Mouse (Mus musculus): ENCODE measurements around the gene Gtf3c5.

Gene Gtf3c5

GRCm38 (mm10) chr2:28583651-28584050 is at the start of gene Gtf3c5:
TSS of gene Gtf3c5 (minus strand) at chr2:28583751.
- POLR2A ChIA-PET, result interaction anchor here (0.5 to 3.3 kb wide), 53 partner anchors 9 to 674 kb away, joined by 3 to 24 read pairs (median 5); partner anchors contain the start of genes Ralgds (in 3 of the 4), Tsc1 (in 2 of the 4), Ddx31 (in 1 of the 4) and Gfi1b (in 1 of the 4)
- CTCF ChIA-PET, result interaction anchor here (0.6 to 2.8 kb wide), 39 partner anchors 9 to 469 kb away, joined by 3 to 23 read pairs (median 5); partner anchors contain the start of genes Gfi1b (in 3 of the 4), Mrps2 (in 1 of the 4), Ppp1r26 (in 1 of the 4) and Ralgds (in 1 of the 4)

- CTCF ChIA-PET, result interaction anchor here in 2 of 4 experiments (1.0 to 1.1 kb wide), 2 partner anchors 41 to 107 kb away, joined by 3 to 6 read pairs; no protein-coding TSS in a partner anchor
- POLR2A ChIA-PET, result interaction anchor here in 1 of 4 experiments (2.0 kb wide), 1 partner anchor 8 kb away, joined by 8 read pairs; the partner anchor contains the start of gene Tsc1
These were observed 49.6 kb upstream of the Gtf3c5 start for GRCm38 (mm10) chr2:28633136-28633535.

- CTCF ChIA-PET, result interaction anchor here in 2 of 4 experiments (0.7 to 3.3 kb wide), 7 partner anchors 16 to 329 kb away, joined by 3 to 10 read pairs (median 5); no protein-coding TSS in a partner anchor
- POLR2A ChIA-PET, result interaction anchor here in 3 of 4 experiments (0.6 to 2.0 kb wide), 4 partner anchors 8 to 378 kb away, joined by 3 to 8 read pairs (median 4); partner anchors contain the start of gene Tsc1 (in 1 of the 3)
These were observed 49.1 kb upstream of the Gtf3c5 start for GRCm38 (mm10) chr2:28632626-28633025.

GRCm38 (mm10) chr2:28629911-28630381 is 46.4 kb upstream of the Gtf3c5 start:
- POLR2A ChIA-PET, result interaction anchor here in 2 of 4 experiments (0.6 to 1.3 kb wide), 2 partner anchors 47 to 524 kb away, joined by 3 read pairs; partner anchors contain the start of gene Gtf3c5 (in 1 of the 2)
- CTCF ChIA-PET, result interaction anchor here in 2 of 4 experiments (1.1 to 3.3 kb wide), 3 partner anchors 10 to 113 kb away, joined by 3 to 10 read pairs (median 4); no protein-coding TSS in a partner anchor

- POLR2A ChIA-PET, result interaction anchor here in 1 of 4 experiments (0.8 kb wide), 1 partner anchor 13 kb away, joined by 3 read pairs; the partner anchor contains the start of gene Tsc1
- CTCF ChIA-PET, result interaction anchor here in 3 of 4 experiments (0.6 to 1.8 kb wide), 15 partner anchors 8 to 288 kb away, joined by 3 to 10 read pairs (median 4); partner anchors contain the start of gene Gtf3c5 (in 1 of the 3)
These were observed 44.5 kb upstream of the Gtf3c5 start for GRCm38 (mm10) chr2:28628053-28628452.

GRCm38 (mm10) chr2:28626038-28626437 is 42.5 kb upstream of the Gtf3c5 start:
- POLR2A ChIA-PET, result interaction anchor here in 2 of 4 experiments (0.9 to 3.8 kb wide), 9 partner anchors 10 to 43 kb away, joined by 3 to 27 read pairs (median 6); partner anchors contain the start of genes Gtf3c5 (in 2 of the 2) and Tsc1 (in 2 of the 2)
- CTCF ChIA-PET, result interaction anchor here (0.7 to 3.1 kb wide), 17 partner anchors 10 to 568 kb away, joined by 3 to 14 read pairs (median 5); partner anchors contain the start of gene Tsc1 (in 1 of the 4)

- CTCF ChIA-PET, result interaction anchor here (0.6 to 3.1 kb wide), 20 partner anchors 9 to 131 kb away, joined by 3 to 14 read pairs (median 6); partner anchors contain the start of gene Tsc1 (in 1 of the 4)
- POLR2A ChIA-PET, result interaction anchor here (0.5 to 3.8 kb wide), 6 partner anchors 9 to 42 kb away, joined by 4 to 27 read pairs (median 8); partner anchors contain the start of genes Tsc1 (in 4 of the 4) and Gtf3c5 (in 1 of the 4)
These were observed 41.3 kb upstream of the Gtf3c5 start for GRCm38 (mm10) chr2:28624870-28625269.

GRCm38 (mm10) chr2:28622521-28623124 is 39.1 kb upstream of the Gtf3c5 start:
- ChIA-PET POLR2A (interaction anchor here in 3 of 4 experiments (0.7 to 3.2 kb wide), 9 partner anchors 15 to 114 kb away, joined by 3 to 10 read pairs (median 7); partner anchors contain the start of genes Tsc1 (in 2 of the 3) and Gtf3c5 (in 1 of the 3)), CTCF (interaction anchor here (0.5 to 3.3 kb wide), 55 partner anchors 9 to 1205 kb away, joined by 3 to 32 read pairs (median 4); partner anchors contain the start of genes Gtf3c5 (in 3 of the 4) and Ralgds (in 1 of the 4))

- CTCF ChIA-PET, result interaction anchor here (0.5 to 3.3 kb wide), 58 partner anchors 8 to 1980 kb away, joined by 3 to 28 read pairs (median 4); partner anchors contain the start of genes Gtf3c5 (in 3 of the 4) and Ppp1r26 (in 1 of the 4)
- POLR2A ChIA-PET, result interaction anchor here in 3 of 4 experiments (0.5 to 3.2 kb wide), 19 partner anchors 14 to 1145 kb away, joined by 3 to 10 read pairs (median 4); partner anchors contain the start of genes Tsc1 (in 2 of the 3) and Gtf3c5 (in 1 of the 3)
These were observed 38.2 kb upstream of the Gtf3c5 start, which contains the start of gene Gfi1b for GRCm38 (mm10) chr2:28621664-28622171. TSS of gene Gfi1b (minus strand) at chr2:28621982.

- ChIA-PET POLR2A (interaction anchor here in 3 of 4 experiments (0.7 to 3.2 kb wide), 10 partner anchors 14 to 343 kb away, joined by 3 to 10 read pairs (median 4); partner anchors contain the start of genes Gtf3c5 (in 1 of the 3) and Tsc1 (in 1 of the 3)), CTCF (interaction anchor here (0.6 to 3.3 kb wide), 25 partner anchors 9 to 577 kb away, joined by 3 to 28 read pairs (median 7); partner anchors contain the start of genes Gtf3c5 (in 3 of the 4) and Ppp1r26 (in 1 of the 4))
These were observed 37.6 kb upstream of the Gtf3c5 start for GRCm38 (mm10) chr2:28621111-28621510.

- ChIA-PET POLR2A (interaction anchor here in 2 of 4 experiments (0.7 to 0.8 kb wide), 3 partner anchors 23 to 1681 kb away, joined by 4 read pairs; no protein-coding TSS in a partner anchor), CTCF (interaction anchor here (0.6 to 3.3 kb wide), 6 partner anchors 8 to 167 kb away, joined by 3 to 28 read pairs (median 9); no protein-coding TSS in a partner anchor)
These were observed 37.0 kb upstream of the Gtf3c5 start for GRCm38 (mm10) chr2:28620522-28620921.

- ChIA-PET CTCF (interaction anchor here in 1 of 4 experiments (0.9 to 4.1 kb wide), 4 partner anchors 9 to 22 kb away, joined by 3 to 25 read pairs (median 4); partner anchors contain the start of gene Tsc1), POLR2A (interaction anchor here in 2 of 4 experiments (0.7 to 1.6 kb wide), 4 partner anchors 12 to 37 kb away, joined by 3 to 4 read pairs (median 3); no protein-coding TSS in a partner anchor)
These were observed 35.8 kb upstream of the Gtf3c5 start for GRCm38 (mm10) chr2:28619369-28619768.

- ChIA-PET CTCF (interaction anchor here (0.6 to 4.1 kb wide), 7 partner anchors 12 to 403 kb away, joined by 3 to 27 read pairs (median 4); partner anchors contain the start of gene Tsc1 (in 1 of the 4)), POLR2A (interaction anchor here in 2 of 4 experiments (0.7 to 1.6 kb wide), 4 partner anchors 12 to 37 kb away, joined by 3 to 4 read pairs (median 3); no protein-coding TSS in a partner anchor)
These were observed 35.3 kb upstream of the Gtf3c5 start for GRCm38 (mm10) chr2:28618777-28619336.

GRCm38 (mm10) chr2:28617498-28618486 is 34.2 kb upstream of the Gtf3c5 start:
- CTCF ChIA-PET, result interaction anchor here (0.6 to 4.1 kb wide), 24 partner anchors 10 to 404 kb away, joined by 3 to 31 read pairs (median 6); partner anchors contain the start of genes Gtf3c5 (in 1 of the 4) and Tsc1 (in 1 of the 4)

GRCm38 (mm10) chr2:28616874-28617273 is 33.3 kb upstream of the Gtf3c5 start:
- ChIA-PET POLR2A (interaction anchor here in 3 of 4 experiments (0.7 to 2.5 kb wide), 7 partner anchors 9 to 34 kb away, joined by 3 to 9 read pairs (median 6); partner anchors contain the start of gene Gtf3c5 (in 2 of the 3)), CTCF (interaction anchor here (0.6 to 4.1 kb wide), 33 partner anchors 8 to 449 kb away, joined by 3 to 31 read pairs (median 5); partner anchors contain the start of genes Gtf3c5 (in 2 of the 4) and Tsc1 (in 2 of the 4))

More at GRCm38 (mm10) chr2:28617498-28618486, 34.2 kb upstream of the Gtf3c5 start:
- POLR2A ChIA-PET, result interaction anchor here in 3 of 4 experiments (0.6 to 2.5 kb wide), 6 partner anchors 11 to 102 kb away, joined by 3 to 9 read pairs (median 6); partner anchors contain the start of gene Gtf3c5 (in 2 of the 3)

Data from embryonic stem cell, embryonic (primary cell).